Mouse (Mus musculus): Measurements from ENCODE around the gene Pdhb. TPM values are rescaled to one million over a fixed set of nuclear protein-coding genes. Genes with fewer than 3 reads are reported as not detected.
"Not testable (repeated sequence)": the region's sequence is repeated elsewhere in the genome, so short reads cannot be mapped to it uniquely, and the experiment has no call there.

Pdhb gene
- polyA plus RNA-seq, 1 experiment from 2014 or later, result 278 TPM

GRCm38 (mm10) chr14:8192727-8193126, 19.9 kb upstream of the Pdhb start:
- H3K27me3 ChIP-seq (ENCODE audit: insufficient read depth, low read length), result no peaks in the 10 kb centered on the region
- no peaks in the 10 kb centered on the region for H3K4me1 ChIP-seq (ENCODE audit: insufficient read depth, low read length)
- no peak overlapping the region for H3K27ac ChIP-seq (ENCODE audit: low read length)
- no peak overlapping the region for H3K4me2 ChIP-seq (replicated peaks; ENCODE audit: low read depth, low read length)
- no peak overlapping the region for H3K9ac ChIP-seq (replicated peaks; ENCODE audit: low read length)
- H3K9me3 ChIP-seq (ENCODE audit: low read length), result no peaks in the 10 kb centered on the region
- no peak for ATAC-seq (ENCODE audit: low FRiP score, low TSS enrichment)
- H3K4me3 ChIP-seq (ENCODE audit: low read length), result no peak overlapping the region
- H3K36me3 ChIP-seq (ENCODE audit: insufficient read depth, low read length), result no peaks in the 10 kb centered on the region
- 81% methylated on average over 6 of the region's 6 CpGs for WGBS

GRCm38 (mm10) chr14:8191331-8191965, 18.6 kb upstream of the Pdhb start:
- no peak overlapping the region for H3K4me2 ChIP-seq (replicated peaks; ENCODE audit: low read depth, low read length)
- ATAC-seq (ENCODE audit: low FRiP score, low TSS enrichment), result no peak
- no peaks in the 10 kb centered on the region for H3K9me3 ChIP-seq (ENCODE audit: low read length)
- WGBS, result 37% methylated on average over 12 of the region's 12 CpGs
- H3K36me3 ChIP-seq (ENCODE audit: insufficient read depth, low read length), result no peaks in the 10 kb centered on the region
- no peaks in the 10 kb centered on the region for H3K27me3 ChIP-seq (ENCODE audit: insufficient read depth, low read length)
- no peak overlapping the region for H3K9ac ChIP-seq (replicated peaks; ENCODE audit: low read length)
- no peak overlapping the region for H3K27ac ChIP-seq (ENCODE audit: low read length)
- no peaks in the 10 kb centered on the region for H3K4me1 ChIP-seq (ENCODE audit: insufficient read depth, low read length)
- H3K4me3 ChIP-seq (ENCODE audit: low read length), result no peak overlapping the region

- no peaks in the 10 kb centered on the region for H3K4me1 ChIP-seq (ENCODE audit: insufficient read depth, low read length)
- H3K36me3 ChIP-seq (ENCODE audit: insufficient read depth, low read length), result no peaks in the 10 kb centered on the region
- 97% methylated on average over 3 of the region's 3 CpGs for WGBS
- no peak overlapping the region for H3K9ac ChIP-seq (replicated peaks; ENCODE audit: low read length)
- H3K9me3 ChIP-seq (ENCODE audit: low read length), result no peaks in the 10 kb centered on the region
- no peak overlapping the region for H3K27ac ChIP-seq (ENCODE audit: low read length)
- no peaks in the 10 kb centered on the region for H3K27me3 ChIP-seq (ENCODE audit: insufficient read depth, low read length)
- no peak for ATAC-seq (ENCODE audit: low FRiP score, low TSS enrichment)
- H3K4me3 ChIP-seq (ENCODE audit: low read length), result no peak overlapping the region
- no peak overlapping the region for H3K4me2 ChIP-seq (replicated peaks; ENCODE audit: low read depth, low read length)
Observed at GRCm38 (mm10) chr14:8190556-8190955, 17.7 kb upstream of the Pdhb start.

- 86% methylated on average over 6 of the region's 6 CpGs for WGBS
- H3K36me3 ChIP-seq (ENCODE audit: insufficient read depth, low read length), result no peaks in the 10 kb centered on the region
- no peak overlapping the region for H3K4me2 ChIP-seq (replicated peaks; ENCODE audit: low read depth, low read length)
- ATAC-seq (ENCODE audit: low FRiP score, low TSS enrichment), result no peak
- H3K27me3 ChIP-seq (ENCODE audit: insufficient read depth, low read length), result no peaks in the 10 kb centered on the region
- H3K9me3 ChIP-seq (ENCODE audit: low read length), result peaks cover 5% of the 10 kb centered on the region; the same call in 1 of the 2 replicates
- H3K4me3 ChIP-seq (ENCODE audit: low read length), result no peak overlapping the region
- H3K9ac ChIP-seq (replicated peaks; ENCODE audit: low read length), result no peak overlapping the region
- no peak overlapping the region for H3K27ac ChIP-seq (ENCODE audit: low read length)
- no peaks in the 10 kb centered on the region for H3K4me1 ChIP-seq (ENCODE audit: insufficient read depth, low read length)
Observed at GRCm38 (mm10) chr14:8186278-8187045, 13.6 kb upstream of the Pdhb start.

- ATAC-seq (ENCODE audit: low FRiP score, low TSS enrichment), result no peak
- 62% methylated on average over 3 of the region's 3 CpGs for WGBS
- H3K4me3 ChIP-seq (ENCODE audit: low read length), result no peak overlapping the region
- no peaks in the 10 kb centered on the region for H3K4me1 ChIP-seq (ENCODE audit: insufficient read depth, low read length)
- peaks cover 5% of the 10 kb centered on the region; the same call in 1 of the 2 replicates for H3K9me3 ChIP-seq (ENCODE audit: low read length)
- no peaks in the 10 kb centered on the region for H3K27me3 ChIP-seq (ENCODE audit: insufficient read depth, low read length)
- no peak overlapping the region for H3K27ac ChIP-seq (ENCODE audit: low read length)
- H3K9ac ChIP-seq (replicated peaks; ENCODE audit: low read length), result no peak overlapping the region
- H3K36me3 ChIP-seq (ENCODE audit: insufficient read depth, low read length), result no peaks in the 10 kb centered on the region
- H3K4me2 ChIP-seq (replicated peaks; ENCODE audit: low read depth, low read length), result no peak overlapping the region
Observed at GRCm38 (mm10) chr14:8183330-8183729, 10.5 kb upstream of the Pdhb start.

- 78% methylated on average over 4 of the region's 4 CpGs for WGBS
Observed at GRCm38 (mm10) chr14:8180371-8181035, 7.7 kb upstream of the Pdhb start.

GRCm38 (mm10) chr14:8176251-8176650, 3.4 kb upstream of the Pdhb start:
- no peak overlapping the region for H3K9ac ChIP-seq (replicated peaks; ENCODE audit: low read length)
- H3K36me3 ChIP-seq (ENCODE audit: insufficient read depth, low read length), result no peaks in the 10 kb centered on the region
- no peak overlapping the region for H3K4me3 ChIP-seq (ENCODE audit: low read length)
- no peak for ATAC-seq (ENCODE audit: low FRiP score, low TSS enrichment)
- H3K27ac ChIP-seq (ENCODE audit: low read length), result no peak overlapping the region
- H3K9me3 ChIP-seq (ENCODE audit: low read length), result no peaks in the 10 kb centered on the region
- 50% methylated on average over 5 of the region's 5 CpGs for WGBS
- H3K4me1 ChIP-seq (ENCODE audit: insufficient read depth, low read length), result peaks cover 12% of the 10 kb centered on the region
- H3K27me3 ChIP-seq (ENCODE audit: insufficient read depth, low read length), result no peaks in the 10 kb centered on the region
- no peak overlapping the region for H3K4me2 ChIP-seq (replicated peaks; ENCODE audit: low read depth, low read length)

More at GRCm38 (mm10) chr14:8180371-8181035, 7.7 kb upstream of the Pdhb start:
- Histone ChIP-seq H3K4me3 (ENCODE audit: low read length) (no peak overlapping the region), H3K27ac (ENCODE audit: low read length) (no peak overlapping the region), H3K9me3 (ENCODE audit: low read length) (peaks cover 5% of the 10 kb centered on the region; the same call in 1 of the 2 replicates), H3K4me1 (ENCODE audit: insufficient read depth, low read length) (no peaks in the 10 kb centered on the region), H3K4me2 (replicated peaks; ENCODE audit: low read depth, low read length) (no peak overlapping the region), H3K27me3 (ENCODE audit: insufficient read depth, low read length) (no peaks in the 10 kb centered on the region), H3K36me3 (ENCODE audit: insufficient read depth, low read length) (no peaks in the 10 kb centered on the region), H3K9ac (replicated peaks; ENCODE audit: low read length) (no peak overlapping the region)
- ATAC-seq (ENCODE audit: low FRiP score, low TSS enrichment), result no peak

- no peak overlapping the region for H3K9ac ChIP-seq (replicated peaks; ENCODE audit: low read length)
- H3K27me3 ChIP-seq (ENCODE audit: insufficient read depth, low read length), result no peaks in the 10 kb centered on the region
- no peak for ATAC-seq (ENCODE audit: low FRiP score, low TSS enrichment)
- H3K4me1 ChIP-seq (ENCODE audit: insufficient read depth, low read length), result peaks cover 12% of the 10 kb centered on the region
- no peak overlapping the region for H3K4me2 ChIP-seq (replicated peaks; ENCODE audit: low read depth, low read length)
- WGBS, result 75% methylated on average over 5 of the region's 5 CpGs
- no peaks in the 10 kb centered on the region for H3K9me3 ChIP-seq (ENCODE audit: low read length)
- H3K27ac ChIP-seq (ENCODE audit: low read length), result no peak overlapping the region
- no peak overlapping the region for H3K4me3 ChIP-seq (ENCODE audit: low read length)
- peaks cover 9% of the 10 kb centered on the region for H3K36me3 ChIP-seq (ENCODE audit: insufficient read depth, low read length)
Observed at GRCm38 (mm10) chr14:8174634-8175033, 1.8 kb upstream of the Pdhb start.

- not testable (repeated sequence) for H3K9me3 ChIP-seq (ENCODE audit: low read length); H3K27me3 ChIP-seq (ENCODE audit: insufficient read depth, low read length); ATAC-seq (ENCODE audit: low FRiP score, low TSS enrichment)
- H3K36me3 ChIP-seq (ENCODE audit: insufficient read depth, low read length), result peaks cover 19% of the 10 kb centered on the region
- H3K4me3 ChIP-seq (ENCODE audit: low read length), result peak overlapping the region; percentile 100
- peak overlapping the region; percentile 69 for H3K9ac ChIP-seq (replicated peaks; ENCODE audit: low read length)
- WGBS, result 22% methylated on average over 5 of the region's 7 CpGs
- H3K4me2 ChIP-seq (replicated peaks; ENCODE audit: low read depth, low read length), result peak overlapping the region; percentile 95
- H3K4me1 ChIP-seq (ENCODE audit: insufficient read depth, low read length), result peaks cover 12% of the 10 kb centered on the region
- H3K27ac ChIP-seq (ENCODE audit: low read length), result peak overlapping the region; percentile 85
Observed at GRCm38 (mm10) chr14:8173542-8174250, 871 bp upstream of the Pdhb start.
